ENCODE assay signal across 18 mouse cellular contexts in the genomic region with DNA sequence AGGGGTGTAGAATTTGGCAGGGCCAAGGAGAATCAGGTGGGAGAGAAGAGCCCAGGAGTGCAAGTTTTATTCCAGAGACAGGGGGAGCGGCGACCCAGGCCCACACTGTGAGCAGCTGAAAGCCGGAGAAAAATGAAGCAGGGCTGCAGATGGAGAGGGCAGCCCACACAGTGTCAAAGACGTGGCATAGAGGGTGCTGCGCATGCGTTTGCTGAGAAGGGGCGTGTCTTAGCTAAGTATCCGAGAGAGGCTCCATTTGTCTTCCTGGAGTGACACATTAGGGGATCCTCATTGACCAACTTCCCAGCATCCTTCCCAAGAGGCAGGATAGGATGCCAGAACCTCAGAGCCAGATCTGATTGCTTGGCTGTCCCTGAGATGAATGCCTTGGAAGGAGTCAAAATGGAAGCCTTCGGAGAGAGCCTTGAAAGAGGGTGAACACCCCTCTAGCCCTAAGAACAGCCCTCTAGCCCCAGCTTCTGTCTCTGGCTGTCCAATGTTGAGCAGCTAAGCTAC. TPM values are rescaled to one million over a fixed set of nuclear protein-coding genes. Genes with fewer than 3 reads are reported as not detected.
DNase-seq lines count a peak whose midpoint lies in the region; ATAC-seq and TF ChIP-seq lines count a peak whose summit lies in the region.
"Had no signal": no experiment of that assay in that cellular context is flagged by ENCODE, and none has a peak within 500 bp of the region (broad histone marks: within the 10 kb centered on the region; RNA-seq: fewer than 3 reads in every experiment).

No protein-coding gene starts in this region.

- no peak overlapping the region for H3K4me3 ChIP-seq in forebrain, postnatal 0 days (ENCODE audit: low read depth, low read length)
- no peak overlapping the region for H3K4me3 ChIP-seq in forebrain, embryonic 11.5 days (ENCODE audit: low read depth, low read length)
- H3K4me3 ChIP-seq in kidney, embryonic 16.5 days (ENCODE audit: low read length), result no peak overlapping the region
- no peak overlapping the region for H3K4me3 ChIP-seq in kidney, adult 2 months (ENCODE audit: insufficient read depth, low read depth, low read length)
- H3K4me3 ChIP-seq in stomach, embryonic 16.5 days (replicated peaks; ENCODE audit: low read length), result no peak overlapping the region
- H3K4me3 ChIP-seq in stomach, postnatal 0 days (ENCODE audit: low read depth, low read length), result no peak overlapping the region
- H3K4me3 ChIP-seq: embryonic facial prominence, embryonic 13.5 days; forebrain, embryonic 10.5 days; limb, embryonic 15.5 days; midbrain, embryonic 12.5 days had no signal

- peak; percentile 38; the same call in 1 of the 2 replicates for ATAC-seq in forebrain, postnatal 0 days
- no peak for ATAC-seq in forebrain, embryonic 11.5 days (replicated peaks; ENCODE audit: low FRiP score)
- ATAC-seq in kidney, embryonic 16.5 days (ENCODE audit: low FRiP score, low TSS enrichment), result no peak
- no peak for ATAC-seq in stomach, embryonic 16.5 days (ENCODE audit: insufficient read depth, low FRiP score)
- ATAC-seq in stomach, postnatal 0 days (ENCODE audit: low FRiP score, low TSS enrichment), result no peak
- ATAC-seq: intestine, postnatal 0 days had no signal

- H3K27me3 ChIP-seq in forebrain, postnatal 0 days (ENCODE audit: insufficient read depth, low read length), result no peaks in the 10 kb centered on the region
- H3K27me3 ChIP-seq in forebrain, embryonic 11.5 days (ENCODE audit: control insufficient read depth, insufficient read depth, low read length), result no peaks in the 10 kb centered on the region
- H3K27me3 ChIP-seq in kidney, embryonic 16.5 days (ENCODE audit: insufficient read depth, low read length), result no peaks in the 10 kb centered on the region
- H3K27me3 ChIP-seq in kidney, adult 2 months (replicated peaks; ENCODE audit: control insufficient read depth, insufficient read depth, low read length), result no peaks in the 10 kb centered on the region
- H3K27me3 ChIP-seq in stomach, embryonic 16.5 days (ENCODE audit: control insufficient read depth, insufficient read depth, low read length), result no peaks in the 10 kb centered on the region
- no peaks in the 10 kb centered on the region for H3K27me3 ChIP-seq in stomach, postnatal 0 days (ENCODE audit: control insufficient read depth, insufficient read depth, low read length)
- H3K27me3 ChIP-seq: embryonic facial prominence, embryonic 13.5 days; limb, embryonic 15.5 days; midbrain, embryonic 12.5 days had no signal

- TF ChIP-seq POLR2A in kidney, adult 2 months (IDR thresholded peaks at IDR 0.05; ENCODE audit: low read depth, low read length), result no peak

- 42% methylated on average over 9 of the region's 9 CpGs for WGBS in forebrain, postnatal 0 days
- WGBS in forebrain, embryonic 11.5 days, result 50% methylated on average over 9 of the region's 9 CpGs
- 27% methylated on average over 9 of the region's 9 CpGs for WGBS in kidney, embryonic 16.5 days
- 61% methylated on average over 9 of the region's 9 CpGs for whole genome bisulfite sequencing in kidney, adult 2 months
- WGBS in stomach, embryonic 16.5 days, result 27% methylated on average over 9 of the region's 9 CpGs
- 27% methylated on average over 9 of the region's 9 CpGs for WGBS in stomach, postnatal 0 days

- no peaks in the 10 kb centered on the region for H3K9me3 ChIP-seq in forebrain, postnatal 0 days (ENCODE audit: low read length)
- H3K9me3 ChIP-seq in forebrain, embryonic 11.5 days (ENCODE audit: control insufficient read depth, low read length), result no peaks in the 10 kb centered on the region
- H3K9me3 ChIP-seq in kidney, embryonic 16.5 days (ENCODE audit: low read length), result no peaks in the 10 kb centered on the region
- H3K9me3 ChIP-seq in stomach, embryonic 16.5 days (replicated peaks; ENCODE audit: control insufficient read depth, low read length), result no peaks in the 10 kb centered on the region
- H3K9me3 ChIP-seq in stomach, postnatal 0 days (ENCODE audit: control insufficient read depth, low read length), result no peaks in the 10 kb centered on the region
- H3K9me3 ChIP-seq: embryonic facial prominence, embryonic 13.5 days; forebrain, embryonic 10.5 days; G1E; limb, embryonic 15.5 days; midbrain, embryonic 12.5 days had no signal

- H3K9ac ChIP-seq in forebrain, postnatal 0 days, result no peak overlapping the region
- H3K9ac ChIP-seq in forebrain, embryonic 11.5 days (ENCODE audit: low read length), result no peak overlapping the region
- 0 out of 2 replicates have a peak overlapping the region, but pooled peaks have one; percentile 18 for H3K9ac ChIP-seq in kidney, embryonic 16.5 days (replicated peaks; ENCODE audit: low read length)
- no peak overlapping the region for H3K9ac ChIP-seq in stomach, embryonic 16.5 days (ENCODE audit: low read length)
- no peak overlapping the region for H3K9ac ChIP-seq in stomach, postnatal 0 days (ENCODE audit: low read length)
- H3K9ac ChIP-seq: embryonic facial prominence, embryonic 13.5 days; limb, embryonic 15.5 days; midbrain, embryonic 12.5 days had no signal

- no peaks in the 10 kb centered on the region for H3K36me3 ChIP-seq in forebrain, postnatal 0 days (ENCODE audit: insufficient read depth)
- H3K36me3 ChIP-seq in forebrain, embryonic 11.5 days (ENCODE audit: control insufficient read depth, insufficient read depth, low read length), result no peaks in the 10 kb centered on the region
- no peaks in the 10 kb centered on the region for H3K36me3 ChIP-seq in kidney, embryonic 16.5 days (ENCODE audit: insufficient read depth, low read length)
- no peaks in the 10 kb centered on the region for H3K36me3 ChIP-seq in kidney, adult 2 months (ENCODE audit: control insufficient read depth, insufficient read depth, low read length)
- no peaks in the 10 kb centered on the region for H3K36me3 ChIP-seq in stomach, embryonic 16.5 days (ENCODE audit: control insufficient read depth, insufficient read depth, low read length)
- H3K36me3 ChIP-seq in stomach, postnatal 0 days (ENCODE audit: control insufficient read depth, insufficient read depth, low read length), result no peaks in the 10 kb centered on the region
- H3K36me3 ChIP-seq: embryonic facial prominence, embryonic 13.5 days; forebrain, embryonic 10.5 days; G1E; limb, embryonic 15.5 days; midbrain, embryonic 12.5 days had no signal

- no peak overlapping the region for H3K4me2 ChIP-seq in forebrain, postnatal 0 days (ENCODE audit: low read depth)
- H3K4me2 ChIP-seq in forebrain, embryonic 11.5 days (ENCODE audit: low read depth, low read length, severe bottlenecking), result no peak overlapping the region
- no peak overlapping the region for H3K4me2 ChIP-seq in kidney, embryonic 16.5 days (replicated peaks; ENCODE audit: low read depth, low read length)
- no peak overlapping the region for H3K4me2 ChIP-seq in stomach, embryonic 16.5 days (ENCODE audit: low read depth, low read length)
- no peak overlapping the region for H3K4me2 ChIP-seq in stomach, postnatal 0 days (replicated peaks; ENCODE audit: low read depth)
- H3K4me2 ChIP-seq: embryonic facial prominence, embryonic 13.5 days; limb, embryonic 15.5 days; midbrain, embryonic 12.5 days had no signal

- no peak overlapping the region for H3K27ac ChIP-seq in forebrain, postnatal 0 days (ENCODE audit: low read depth, low read length)
- H3K27ac ChIP-seq in forebrain, embryonic 11.5 days (ENCODE audit: low read depth, low read length), result no peak overlapping the region
- H3K27ac ChIP-seq in kidney, embryonic 16.5 days (ENCODE audit: low read length), result no peak overlapping the region
- no peak overlapping the region for H3K27ac ChIP-seq in kidney, adult 2 months (ENCODE audit: insufficient read depth, low read depth, low read length)
- H3K27ac ChIP-seq in stomach, embryonic 16.5 days (ENCODE audit: low read length), result 0 out of 2 replicates have a peak overlapping the region, but pooled peaks have one; percentile 5
- H3K27ac ChIP-seq in stomach, postnatal 0 days (replicated peaks), result no peak overlapping the region
- H3K27ac ChIP-seq: embryonic facial prominence, embryonic 13.5 days; forebrain, embryonic 10.5 days; limb, embryonic 15.5 days; midbrain, embryonic 12.5 days had no signal

- TF ChIP-seq CTCF in forebrain, postnatal 0 days (IDR thresholded peaks at IDR 0.05; ENCODE audit: low read depth), result no peak
- TF ChIP-seq CTCF in kidney, adult 2 months (conservative IDR thresholded peaks at IDR 0.05; ENCODE audit: insufficient read depth, insufficient read length, low read depth, low read length), result no peak
- no peak for TF ChIP-seq CTCF in stomach, postnatal 0 days (IDR thresholded peaks at IDR 0.05; ENCODE audit: low read depth)

- no peaks in the 10 kb centered on the region for H3K4me1 ChIP-seq in forebrain, postnatal 0 days (ENCODE audit: insufficient read depth)
- H3K4me1 ChIP-seq in forebrain, embryonic 11.5 days (replicated peaks; ENCODE audit: control insufficient read depth, insufficient read depth, low read length), result no peaks in the 10 kb centered on the region
- peaks cover 42% of the 10 kb centered on the region for H3K4me1 ChIP-seq in kidney, embryonic 16.5 days (ENCODE audit: insufficient read depth, low read length)
- peaks cover 26% of the 10 kb centered on the region for H3K4me1 ChIP-seq in kidney, adult 2 months (ENCODE audit: control insufficient read depth, insufficient read depth, low read length)
- H3K4me1 ChIP-seq in stomach, embryonic 16.5 days (ENCODE audit: control insufficient read depth, insufficient read depth, low read length), result peaks cover 23% of the 10 kb centered on the region
- H3K4me1 ChIP-seq in stomach, postnatal 0 days (replicated peaks; ENCODE audit: control insufficient read depth, insufficient read depth), result no peaks in the 10 kb centered on the region

- no peak for DNase-seq in forebrain, postnatal 0 days
- no peak for DNase-seq in forebrain, embryonic 11.5 days (ENCODE audit: low spot score)
- no peak for DNase-seq in kidney, adult 2 months
- no peak for DNase-seq in stomach, postnatal 0 days (ENCODE audit: low spot score)
- peak; percentile 61 for DNase-seq in retina, postnatal 1 day
- DNase-seq in thymus, postnatal 36 days, result no peak
- DNase-seq: adrenal gland, postnatal 14 days; cerebellum, postnatal 10 days; gastrocnemius, postnatal 14 days; lung, adult 2 months had no signal

- TF ChIP-seq EP300 in stomach, postnatal 0 days (optimal IDR thresholded peaks at IDR 0.05), result no peak

RNA-seq across cellular contexts. Expression of gene Crispld2, which starts 14.5 kb away (rescaled TPM):
- total RNA-seq in forebrain, postnatal 0 days (2014; rRNA removed), result 2.8 and 11.0 TPM in 2 replicates
- 2.1 and 2.5 TPM in 2 replicates for polyA plus RNA-seq in forebrain, postnatal 0 days (2015; fragmentation: Nextera tagmentation; extraction: Ambion mirVana)
- 1.6 and 2.1 TPM in 2 replicates for polyA plus RNA-seq in forebrain, embryonic 11.5 days (2014; fragmentation: Nextera tagmentation; extraction: Ambion mirVana)
- polyA plus RNA-seq in kidney, embryonic 16.5 days (2015; fragmentation: Nextera tagmentation; extraction: Ambion mirVana), result 8.7 and 10.1 TPM in 2 replicates
- 16.7 and 19.7 TPM in 2 replicates for polyA plus RNA-seq in kidney, adult 2 months (2012; rRNA removed)
- polyA plus RNA-seq in stomach, embryonic 16.5 days (2015; fragmentation: Nextera tagmentation; extraction: Ambion mirVana), result 38.1 and 39.7 TPM in 2 replicates
- polyA plus RNA-seq in stomach, postnatal 0 days (2015; fragmentation: Nextera tagmentation; extraction: Ambion mirVana), result 29.2 and 29.6 TPM in 2 replicates
